Mouse (Mus musculus) liver, embryonic 12.5 days (tissue): ENCODE measurements around the gene Tmem30a. TPM values are rescaled to one million over a fixed set of nuclear protein-coding genes. Genes with fewer than 3 reads are reported as not detected.

Source experiments
- ATAC-seq: fragments of 200-750 bp; cut with Nextera tagmentation; 2 replicates; pipeline ENCODE4 v1.8.0; 2017; ENCODE audit warnings: moderate number of reproducible peaks, mild to moderate bottlenecking, moderate library complexity
- H3K27ac ChIP-seq: fragments of 300-500 bp; sonication (generic); 2 replicates; pipeline ENCODE4 v1.5.1; 2016; ENCODE audit warnings: mild to moderate bottlenecking
- H3K27me3 ChIP-seq: fragments of 300-500 bp; sonication (generic); replicated peaks from 2 replicates; pipeline ENCODE4 v1.6.1; 2016; ENCODE audit warnings: mild to moderate bottlenecking, moderate library complexity
- H3K36me3 ChIP-seq: fragments of 300-500 bp; sonication (generic); 2 replicates; pipeline ENCODE4 v1.6.1; 2016; ENCODE audit warnings: mild to moderate bottlenecking, moderate library complexity
- H3K4me1 ChIP-seq: fragments of 300-500 bp; sonication (generic); 2 replicates; pipeline ENCODE4 v1.6.1; 2016
- H3K4me2 ChIP-seq: fragments of 300-500 bp; sonication (generic); 2 replicates; pipeline ENCODE4 v1.6.1; 2016; ENCODE audit warnings: mild to moderate bottlenecking, moderate library complexity
- H3K4me3 ChIP-seq: fragments of 300-500 bp; sonication (generic); 2 replicates; pipeline ENCODE4 v1.5.1; 2016; ENCODE audit warnings: mild to moderate bottlenecking, moderate library complexity
- H3K9ac ChIP-seq: fragments of 300-500 bp; sonication (generic); 2 replicates; pipeline ENCODE4 v1.6.1; 2016; ENCODE audit warnings: mild to moderate bottlenecking, moderate library complexity
- H3K9me3 ChIP-seq: fragments of 300-500 bp; sonication (generic); replicated peaks from 2 replicates; pipeline ENCODE4 v1.6.1; 2016; ENCODE audit warnings: mild to moderate bottlenecking, moderate library complexity
- WGBS: fragments of 180-500 bp; shearing (Covaris S2); methylation state at CpG from one replicate; pipeline ENCODE4 v1.1.7; 2016; ENCODE audit not compliant: insufficient replicate concordance; 5-methylcytosine and 5-hydroxymethylcytosine counted together
- polyA plus RNA-seq: library from polyadenylated mRNA; unstranded; fragments of >200 nt; fragmentation: Nextera tagmentation; extraction: Ambion mirVana; gene quantifications from 2 replicates; pipeline ENCODE4 v1.2.1, GENCODE M21; 2016

The Tmem30a gene
- polyA plus RNA-seq, 1 experiment from 2014 or later: 38.9 TPM

GRCm38 (mm10) chr9:79784439-79784838 is 8.9 kb downstream of the Tmem30a start:
- no peak overlapping the region for H3K4me2 ChIP-seq
- 0 out of 2 replicates have a peak, but pooled peaks cover 2% of the 10 kb centered on the region for H3K36me3 ChIP-seq
- H3K4me1 ChIP-seq: peaks cover 16% of the 10 kb centered on the region; the same call in 1 of the 2 replicates
- ATAC-seq: no peak
- no peaks in the 10 kb centered on the region for H3K9me3 ChIP-seq
- no peaks in the 10 kb centered on the region for H3K27me3 ChIP-seq
- H3K27ac ChIP-seq: no peak overlapping the region
- H3K4me3 ChIP-seq: no peak overlapping the region
- no peak overlapping the region for H3K9ac ChIP-seq
- 70% methylated on average over 3 of the region's 3 CpGs for WGBS

GRCm38 (mm10) chr9:79779354-79779753 is 14.0 kb downstream of the Tmem30a start:
- Histone ChIP-seq H3K27ac (no peak overlapping the region), H3K27me3 (no peaks in the 10 kb centered on the region), H3K9ac (no peak overlapping the region), H3K9me3 (no peaks in the 10 kb centered on the region), H3K36me3 (peaks cover 15% of the 10 kb centered on the region), H3K4me2 (no peak overlapping the region), H3K4me3 (no peak overlapping the region), H3K4me1 (no peaks in the 10 kb centered on the region; the same call in 1 of the 2 replicates)
- ATAC-seq: no peak
- WGBS: 60% methylated on average over 2 of the region's 2 CpGs

- Histone ChIP-seq H3K4me3 (no peak overlapping the region), H3K27ac (no peak overlapping the region), H3K36me3 (peaks cover 6% of the 10 kb centered on the region; the same call in 1 of the 2 replicates), H3K4me1 (no peaks in the 10 kb centered on the region), H3K9me3 (no peaks in the 10 kb centered on the region), H3K4me2 (no peak overlapping the region), H3K9ac (no peak overlapping the region), H3K27me3 (no peaks in the 10 kb centered on the region)
- ATAC-seq: no peak
- WGBS: 83% methylated on average over 5 of the region's 5 CpGs
These were observed 26.2 kb downstream of the Tmem30a start for GRCm38 (mm10) chr9:79766991-79767545.

GRCm38 (mm10) chr9:79765329-79765728 is 28.0 kb downstream of the Tmem30a start:
- H3K27ac ChIP-seq: no peak overlapping the region
- peaks cover 1% of the 10 kb centered on the region; the same call in 1 of the 2 replicates for H3K36me3 ChIP-seq
- ATAC-seq: no peak
- no peak overlapping the region for H3K4me3 ChIP-seq
- peaks cover 3% of the 10 kb centered on the region; the same call in 1 of the 2 replicates for H3K4me1 ChIP-seq
- no peaks in the 10 kb centered on the region for H3K9me3 ChIP-seq
- H3K9ac ChIP-seq: no peak overlapping the region
- WGBS: 75% methylated on average over 4 of the region's 4 CpGs
- H3K4me2 ChIP-seq: no peak overlapping the region
- H3K27me3 ChIP-seq: no peaks in the 10 kb centered on the region

GRCm38 (mm10) chr9:79762519-79762918 is 30.8 kb downstream of the Tmem30a start:
- Histone ChIP-seq H3K27me3 (no peaks in the 10 kb centered on the region), H3K36me3 (peaks cover 5% of the 10 kb centered on the region), H3K4me2 (no peak overlapping the region), H3K4me3 (no peak overlapping the region), H3K9me3 (no peaks in the 10 kb centered on the region), H3K4me1 (peaks cover 19% of the 10 kb centered on the region), H3K9ac (no peak overlapping the region), H3K27ac (no peak overlapping the region)
- ATAC-seq: no peak
- WGBS: 72% methylated on average over 6 of the region's 6 CpGs

GRCm38 (mm10) chr9:79760076-79760475 is 33.2 kb downstream of the Tmem30a start:
- Histone ChIP-seq H3K27me3 (no peaks in the 10 kb centered on the region), H3K27ac (peak overlapping the region; percentile 72), H3K36me3 (peaks cover 27% of the 10 kb centered on the region), H3K9me3 (no peaks in the 10 kb centered on the region), H3K4me3 (peak overlapping the region; percentile 90), H3K4me2 (peak overlapping the region; percentile 78), H3K4me1 (peaks cover 20% of the 10 kb centered on the region), H3K9ac (peak overlapping the region; percentile 84)
- WGBS: 6% methylated on average over 14 of the region's 14 CpGs
- ATAC-seq: peak; percentile 20

- WGBS: under 1% methylated on average over 49 of the region's 49 CpGs
- peaks cover 20% of the 10 kb centered on the region for H3K4me1 ChIP-seq
- H3K36me3 ChIP-seq: peaks cover 30% of the 10 kb centered on the region
- no peaks in the 10 kb centered on the region for H3K27me3 ChIP-seq
- peak within 1 kb of the TSS; percentile 81 for H3K27ac ChIP-seq
- H3K4me2 ChIP-seq: peak within 1 kb of the TSS; percentile 78
- no peaks in the 10 kb centered on the region for H3K9me3 ChIP-seq
- peak within 1 kb of the TSS; percentile 90 for H3K4me3 ChIP-seq
- ATAC-seq: peak; percentile 100
- H3K9ac ChIP-seq: peak within 1 kb of the TSS; percentile 84
These were observed 33.8 kb downstream of the Tmem30a start, which contains the start of gene Cox7a2 for GRCm38 (mm10) chr9:79759385-79760005. TSS of gene Cox7a2 (minus strand) at chr9:79759878.

- Histone ChIP-seq H3K9ac (no peak overlapping the region), H3K36me3 (peaks cover 54% of the 10 kb centered on the region), H3K4me2 (no peak overlapping the region), H3K27me3 (no peaks in the 10 kb centered on the region), H3K4me3 (no peak overlapping the region), H3K9me3 (no peaks in the 10 kb centered on the region), H3K4me1 (peaks cover 18% of the 10 kb centered on the region), H3K27ac (no peak overlapping the region)
- WGBS: 82% methylated on average over 4 of the region's 4 CpGs
- ATAC-seq: no peak
These were observed 38.0 kb downstream of the Tmem30a start for GRCm38 (mm10) chr9:79755311-79755710.

- H3K36me3 ChIP-seq: peaks cover 47% of the 10 kb centered on the region
- no peak overlapping the region for H3K4me3 ChIP-seq
- no peaks in the 10 kb centered on the region for H3K4me1 ChIP-seq
- 64% methylated on average over 8 of the region's 8 CpGs for WGBS
- no peak overlapping the region for H3K9ac ChIP-seq
- no peaks in the 10 kb centered on the region for H3K9me3 ChIP-seq
- no peak overlapping the region for H3K27ac ChIP-seq
- no peaks in the 10 kb centered on the region for H3K27me3 ChIP-seq
- H3K4me2 ChIP-seq: no peak overlapping the region
- ATAC-seq: no peak
These were observed 41.5 kb downstream of the Tmem30a start for GRCm38 (mm10) chr9:79751846-79752245.

GRCm38 (mm10) chr9:79750709-79751108 is 42.6 kb downstream of the Tmem30a start:
- Histone ChIP-seq H3K9ac (no peak overlapping the region), H3K9me3 (no peaks in the 10 kb centered on the region), H3K4me3 (no peak overlapping the region), H3K36me3 (peaks cover 36% of the 10 kb centered on the region), H3K27ac (no peak overlapping the region), H3K4me2 (no peak overlapping the region), H3K4me1 (no peaks in the 10 kb centered on the region), H3K27me3 (no peaks in the 10 kb centered on the region)
- 70% methylated on average over 7 of the region's 7 CpGs for WGBS
- no peak for ATAC-seq

GRCm38 (mm10) chr9:79745036-79745435 is 48.3 kb downstream of the Tmem30a start:
- Histone ChIP-seq H3K9ac (no peak overlapping the region), H3K27ac (no peak overlapping the region), H3K4me3 (no peak overlapping the region), H3K4me2 (no peak overlapping the region), H3K36me3 (0 out of 2 replicates have a peak, but pooled peaks cover 3% of the 10 kb centered on the region), H3K4me1 (no peaks in the 10 kb centered on the region), H3K27me3 (no peaks in the 10 kb centered on the region), H3K9me3 (no peaks in the 10 kb centered on the region)
- ATAC-seq: no peak
- WGBS: 67% methylated on average over 4 of the region's 4 CpGs

- Histone ChIP-seq H3K9me3 (no peaks in the 10 kb centered on the region), H3K36me3 (no peaks in the 10 kb centered on the region), H3K4me1 (no peaks in the 10 kb centered on the region), H3K9ac (no peak overlapping the region), H3K27me3 (no peaks in the 10 kb centered on the region), H3K27ac (no peak overlapping the region), H3K4me3 (no peak overlapping the region), H3K4me2 (no peak overlapping the region)
- WGBS: 69% methylated on average over 6 of the region's 6 CpGs
- ATAC-seq: no peak
These were observed 57.7 kb downstream of the Tmem30a start for GRCm38 (mm10) chr9:79735608-79736007.
